Mouse (Mus musculus) bone marrow macrophage, adult 2 months (primary cell): ENCODE results near the gene Prkar2a. TPM values are rescaled to one million over a fixed set of nuclear protein-coding genes. Genes with fewer than 3 reads are reported as not detected.

Source experiments
- H3K27ac ChIP-seq: 2 replicates; pipeline ENCODE4 v1.5.1; 2012; ENCODE audit warnings: low read depth, low read length; ENCODE audit not compliant: insufficient read depth
- H3K4me1 ChIP-seq: 2 replicates; pipeline ENCODE4 v1.6.1; 2012; ENCODE audit warnings: low read length; ENCODE audit not compliant: control insufficient read depth, insufficient read depth
- H3K4me3 ChIP-seq: 2 replicates; pipeline ENCODE4 v1.5.1; 2012; ENCODE audit warnings: mild to moderate bottlenecking, low read length, moderate library complexity; ENCODE audit not compliant: insufficient read depth
- CTCF ChIP-seq: IDR thresholded peaks from 2 replicates; pipeline ENCODE4 v1.5.1; 2012; ENCODE audit warnings: low read depth, mild to moderate bottlenecking, low read length, moderate library complexity
- POLR2A ChIP-seq: IDR thresholded peaks from 2 replicates; pipeline ENCODE4 v1.6.1; 2012; ENCODE audit warnings: mild to moderate bottlenecking, low read depth, low read length, borderline replicate concordance
- polyA plus RNA-seq: library from polyadenylated mRNA; stranded (reverse); fragments of >200 nt; gene quantifications from 2 replicates; pipeline ENCODE4 v1.2.4, GENCODE M21; 2012; ENCODE audit not compliant: missing spikeins, insufficient read depth, insufficient read length

The Prkar2a gene
- polyA plus RNA-seq, 1 experiment: 37.6 TPM

GRCm38 (mm10) chr9:108764971-108765370 is 75.9 kb downstream of the Prkar2a start:
- Histone ChIP-seq H3K27ac (no peak overlapping the region), H3K4me3 (no peak overlapping the region), H3K4me1 (peaks cover 7% of the 10 kb centered on the region)
- no peak for TF ChIP-seq POLR2A
- TF ChIP-seq CTCF: no peak

GRCm38 (mm10) chr9:108776614-108777013 is 87.5 kb downstream of the Prkar2a start:
- TF ChIP-seq CTCF: no peak
- TF ChIP-seq POLR2A: no peak
- Histone ChIP-seq H3K4me1 (no peaks in the 10 kb centered on the region), H3K4me3 (no peak overlapping the region), H3K27ac (no peak overlapping the region)

GRCm38 (mm10) chr9:108777276-108777675 is 88.2 kb downstream of the Prkar2a start:
- no peaks in the 10 kb centered on the region for H3K4me1 ChIP-seq
- H3K4me3 ChIP-seq: no peak overlapping the region
- TF ChIP-seq CTCF: no peak
- TF ChIP-seq POLR2A: no peak
- H3K27ac ChIP-seq: no peak overlapping the region

GRCm38 (mm10) chr9:108780959-108781358 is 91.8 kb downstream of the Prkar2a start:
- TF ChIP-seq CTCF (no peak), POLR2A (no peak)
- Histone ChIP-seq H3K27ac (no peak overlapping the region), H3K4me1 (peaks cover 9% of the 10 kb centered on the region), H3K4me3 (no peak overlapping the region)

- TF ChIP-seq CTCF: no peak
- TF ChIP-seq POLR2A: no peak
- Histone ChIP-seq H3K4me3 (no peak overlapping the region), H3K27ac (no peak overlapping the region), H3K4me1 (peaks cover 14% of the 10 kb centered on the region)
These were observed 92.8 kb downstream of the Prkar2a start for GRCm38 (mm10) chr9:108781891-108782290.

GRCm38 (mm10) chr9:108782836-108783547 is 93.9 kb downstream of the Prkar2a start:
- no peak overlapping the region for H3K27ac ChIP-seq
- H3K4me1 ChIP-seq: peaks cover 14% of the 10 kb centered on the region
- TF ChIP-seq CTCF: no peak
- TF ChIP-seq POLR2A: no peak
- H3K4me3 ChIP-seq: peak overlapping the region; percentile 97

- TF ChIP-seq CTCF (no peak), POLR2A (no peak)
- Histone ChIP-seq H3K4me1 (peaks cover 14% of the 10 kb centered on the region), H3K27ac (no peak within 1 kb of the TSS), H3K4me3 (peak within 1 kb of the TSS; percentile 97)
These were observed 94.7 kb downstream of the Prkar2a start, which contains the start of gene Ip6k2 for GRCm38 (mm10) chr9:108783548-108784463. Gene Ip6k2 (plus strand): TSS chr9:108783796.

- Histone ChIP-seq H3K4me3 (no peak overlapping the region), H3K27ac (no peak overlapping the region), H3K4me1 (peaks cover 14% of the 10 kb centered on the region)
- TF ChIP-seq CTCF: no peak
- TF ChIP-seq POLR2A: no peak
These were observed 96.3 kb downstream of the Prkar2a start for GRCm38 (mm10) chr9:108785416-108785815.

GRCm38 (mm10) chr9:108786494-108786893 is 97.4 kb downstream of the Prkar2a start:
- Histone ChIP-seq H3K4me1 (peaks cover 14% of the 10 kb centered on the region), H3K27ac (no peak overlapping the region), H3K4me3 (no peak overlapping the region)
- no peak for TF ChIP-seq POLR2A
- TF ChIP-seq CTCF: no peak

- Histone ChIP-seq H3K4me1 (peaks cover 14% of the 10 kb centered on the region), H3K4me3 (no peak overlapping the region), H3K27ac (no peak overlapping the region)
- TF ChIP-seq CTCF: no peak
- no peak for TF ChIP-seq POLR2A
These were observed 98.0 kb downstream of the Prkar2a start for GRCm38 (mm10) chr9:108787080-108787479.
